Mouse (Mus musculus) heart, postnatal 4 days (tissue): ENCODE measurements around the gene Slc25a14. TPM values are rescaled to one million over a fixed set of nuclear protein-coding genes. Genes with fewer than 3 reads are reported as not detected.

ENCODE experiments used
- microRNA-seq, 2 experiments: library from miRNA; unstranded; fragments of <30 nt; microRNA quantifications; one replicate each; pipeline ENCODE4 v1.2.0; 2021 to 2022
- total RNA-seq, 2 experiments: library from RNA; stranded (reverse); gene quantifications; 2 replicates each; pipeline ENCODE4 v1.2.3; 2021

The Slc25a14 gene
- total RNA-seq, 2 experiments from 2014 or later = 3.9 to 4.2 TPM

Small RNA genes lying within 50 kb of the gene (microRNA-seq; reads per million reads assigned to microRNA genes)
- gene Gm27828 = 0 reads per million in 2 experiments

Other genes with a start within 250 kb of the Slc25a14 start
- 10 to 100 TPM; 25.7 to 32.4 TPM for gene Elf4, start 160.3 kb upstream of the Slc25a14 start, total RNA-seq
- gene Aifm1, start 109.8 kb upstream of the Slc25a14 start, total RNA-seq = 10 to 100 TPM; 97.9 TPM
- gene Rab33a, start 104.1 kb upstream of the Slc25a14 start, total RNA-seq = 1 to 10 TPM; 1.1 to 1.6 TPM
- 10 to 100 TPM; 14.4 to 16.8 TPM for gene Zfp280c, start 28.9 kb upstream of the Slc25a14 start, total RNA-seq
- gene Gpr119, start 51.1 kb downstream of the Slc25a14 start, total RNA-seq = not detected
- 1 to 10 TPM; 6.4 to 6.9 TPM for gene Rbmx2, start 71.6 kb downstream of the Slc25a14 start, total RNA-seq